Mouse (Mus musculus): ENCODE measurements around the gene Pcid2.
A peak's percentile ranks its signal among the peaks of the same experiment; 100 is the strongest.

DNA sequence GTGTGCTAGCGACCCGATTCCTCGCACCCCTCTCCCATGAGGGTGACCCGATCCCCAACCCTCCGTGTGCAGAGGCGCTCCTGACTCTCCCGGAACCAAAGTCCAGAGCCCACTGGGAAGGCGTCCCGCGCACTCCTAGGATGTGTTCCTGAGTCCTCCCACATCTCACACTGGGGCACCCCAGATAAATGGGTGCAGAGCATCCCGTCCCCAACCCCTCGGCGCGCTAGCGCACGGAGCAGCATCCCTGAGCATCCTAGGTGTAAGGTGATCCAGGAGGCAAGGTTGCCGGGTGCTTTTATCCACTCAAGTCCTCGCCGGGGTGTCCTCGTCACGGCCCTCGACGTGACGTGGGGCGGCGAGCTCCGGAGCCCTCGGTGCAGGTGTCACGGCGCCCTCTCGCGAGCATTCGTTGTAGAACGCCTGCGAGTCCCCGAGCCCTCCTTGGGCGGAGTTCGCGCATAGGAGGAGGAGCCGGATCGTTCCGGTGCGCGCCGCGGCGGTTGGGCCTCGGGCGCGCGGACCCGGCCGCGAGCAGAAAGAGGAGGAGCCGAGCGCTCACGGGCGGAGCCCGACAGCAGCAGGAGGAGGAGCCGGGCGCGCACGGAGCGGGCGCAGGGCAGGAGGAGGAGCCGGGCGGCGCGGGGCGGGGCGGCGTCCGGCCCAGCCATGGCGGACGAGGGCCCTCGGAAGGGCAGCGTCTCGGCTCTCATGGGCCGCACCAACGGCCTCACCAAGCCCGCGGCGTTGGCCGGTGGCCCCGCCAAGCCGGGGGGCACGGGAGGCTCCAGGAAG, at the start of gene Pcid2, which contains the start of gene Cul4a:
- TF ChIP-seq CHD2 (IDR thresholded peaks at IDR 0.05; ENCODE audit: low read depth, low read length) (peak; percentile 95), ZNF384 (IDR thresholded peaks at IDR 0.05; ENCODE audit: low read depth, low read length) (no peak), ZC3H11A (IDR thresholded peaks at IDR 0.05; ENCODE audit: borderline replicate concordance, low read depth, low read length) (0 out of 2 replicates have a peak, but pooled peaks have one; percentile 11)

Data from ES-E14 (cell line).